Mouse (Mus musculus): ENCODE data around the gene Vstm2a. TPM values are rescaled to one million over a fixed set of nuclear protein-coding genes. Genes with fewer than 3 reads are reported as not detected.

Gene Vstm2a
- polyA plus RNA-seq, 1 experiment: 2.3 TPM

DNA sequence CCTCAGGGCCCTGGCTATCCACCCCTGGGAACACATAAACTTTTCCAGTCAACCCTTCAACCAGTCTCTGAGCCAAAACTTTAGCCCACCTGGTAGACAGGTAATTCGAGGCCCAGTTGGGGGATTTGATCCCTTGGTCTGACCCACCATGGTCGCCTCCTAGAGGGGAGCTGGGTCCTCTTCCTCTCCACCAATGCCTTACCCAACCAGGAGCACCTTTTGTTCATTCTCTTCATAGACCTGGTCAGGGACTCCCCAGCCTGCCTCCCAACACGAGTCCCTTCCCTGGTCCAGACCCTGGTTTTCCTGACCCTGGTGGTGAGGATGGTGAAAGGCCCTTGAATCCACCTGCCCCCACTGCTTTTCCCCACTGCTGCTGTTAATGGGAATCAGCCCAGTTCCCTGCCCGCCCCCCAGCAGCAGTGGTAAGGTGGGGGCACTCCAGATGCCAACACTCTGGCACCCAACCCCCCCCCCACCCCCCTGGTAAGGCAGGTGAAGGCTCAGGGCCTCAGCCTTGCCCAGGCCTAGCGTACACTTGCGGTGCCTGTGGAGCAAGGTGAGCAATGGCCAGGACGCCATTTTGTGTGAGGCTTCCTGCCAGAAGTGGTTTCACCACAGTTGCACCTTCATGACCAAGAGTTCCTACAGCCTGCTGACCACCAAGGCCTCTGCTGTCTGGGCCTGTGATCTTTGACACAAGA, 182.2 kb downstream of the Vstm2a start:
- 86% methylated on average over 7 of the region's 7 CpGs for WGBS
- no peak overlapping the region for H3K27ac ChIP-seq (ENCODE audit: insufficient read depth, low read depth, low read length)

More for the DNA sequence above, 182.2 kb downstream of the Vstm2a start:
- H3K27me3 ChIP-seq (replicated peaks; ENCODE audit: control insufficient read depth, insufficient read depth, low read length): no peaks in the 10 kb centered on the region
- no peaks in the 10 kb centered on the region for H3K36me3 ChIP-seq (ENCODE audit: control insufficient read depth, insufficient read depth, low read length)
- DNase-seq: no peak
- H3K4me1 ChIP-seq (ENCODE audit: control insufficient read depth, insufficient read depth, low read length): no peaks in the 10 kb centered on the region
- TF ChIP-seq CTCF (conservative IDR thresholded peaks at IDR 0.05; ENCODE audit: insufficient read depth, insufficient read length, low read depth, low read length) (no peak), POLR2A (IDR thresholded peaks at IDR 0.05; ENCODE audit: low read depth, low read length) (no peak)
- H3K4me3 ChIP-seq (ENCODE audit: insufficient read depth, low read depth, low read length): no peak overlapping the region

Measured in kidney, adult 2 months (tissue).